Mouse (Mus musculus) liver, embryonic 16.5 days (tissue): ENCODE results near the gene Klf9. TPM values are rescaled to one million over a fixed set of nuclear protein-coding genes. Genes with fewer than 3 reads are reported as not detected.

Experiments
- ATAC-seq: fragments of 200-750 bp; cut with Nextera tagmentation; 2 replicates; pipeline ENCODE4 v1.8.0; 2017; ENCODE audit warnings: low read depth, mild to moderate bottlenecking, moderate number of reproducible peaks, moderate library complexity
- H3K27ac ChIP-seq: fragments of 300-500 bp; sonication (generic); 2 replicates; pipeline ENCODE4 v1.5.1; 2014; ENCODE audit warnings: mild to moderate bottlenecking, low read length
- H3K27me3 ChIP-seq: fragments of 300-500 bp; sonication (generic); 2 replicates; pipeline ENCODE4 v1.6.1; 2014; ENCODE audit warnings: low read depth, low read length, mixed read lengths; ENCODE audit not compliant: control insufficient read depth, insufficient read depth
- H3K36me3 ChIP-seq: fragments of 300-500 bp; sonication (generic); 2 replicates; pipeline ENCODE4 v1.6.1; 2014; ENCODE audit warnings: mild to moderate bottlenecking; ENCODE audit not compliant: control insufficient read depth, insufficient read depth
- H3K4me1 ChIP-seq: fragments of 300-500 bp; sonication (generic); 2 replicates; pipeline ENCODE4 v1.6.1; 2014; ENCODE audit warnings: low read depth, low read length, mixed read lengths; ENCODE audit not compliant: control insufficient read depth
- H3K4me2 ChIP-seq: fragments of 300-500 bp; sonication (generic); 2 replicates; pipeline ENCODE4 v1.6.1; 2014; ENCODE audit warnings: low read depth, low read length, mixed read lengths
- H3K4me3 ChIP-seq: fragments of 300-500 bp; sonication (generic); 2 replicates; pipeline ENCODE4 v1.5.1; 2014; ENCODE audit warnings: low read depth, mild to moderate bottlenecking, low read length
- H3K9ac ChIP-seq: fragments of 300-500 bp; sonication (generic); 2 replicates; pipeline ENCODE4 v1.6.1; 2014; ENCODE audit warnings: low read depth, low read length
- H3K9me3 ChIP-seq: fragments of 300-500 bp; sonication (generic); replicated peaks from 2 replicates; pipeline ENCODE4 v1.6.1; 2016; ENCODE audit warnings: low read length; ENCODE audit not compliant: control insufficient read depth
- WGBS: fragments of 180-500 bp; shearing (Covaris S2); extraction: QIAGEN DNeasy Blood & Tissue Kit; methylation state at CpG from one replicate; pipeline ENCODE4 v1.1.7; 2014; ENCODE audit not compliant: insufficient replicate concordance; 5-methylcytosine and 5-hydroxymethylcytosine counted together
- polyA plus RNA-seq: library from polyadenylated mRNA; unstranded; fragments of >200 nt; fragmentation: Nextera tagmentation; extraction: Ambion mirVana; gene quantifications from 2 replicates; pipeline ENCODE4 v1.2.1, GENCODE M21; 2015

Gene Klf9
- 0.82 and 0.90 TPM in 2 replicates for polyA plus RNA-seq

- peak within 1 kb of the TSS; percentile 71 for H3K4me3 ChIP-seq
- H3K27me3 ChIP-seq = peaks cover 23% of the 10 kb centered on the region
- peak within 1 kb of the TSS; percentile 98 for H3K4me2 ChIP-seq
- peak within 1 kb of the TSS; percentile 85 for H3K27ac ChIP-seq
- no peaks in the 10 kb centered on the region for H3K36me3 ChIP-seq
- peaks cover 31% of the 10 kb centered on the region for H3K4me1 ChIP-seq
- WGBS = under 1% methylated on average over 52 of the region's 52 CpGs
- no peaks in the 10 kb centered on the region for H3K9me3 ChIP-seq
- ATAC-seq = peak; percentile 85
- H3K9ac ChIP-seq = peak within 1 kb of the TSS; percentile 72
Observed at GRCm38 (mm10) chr19:23140689-23141317, at the start of gene Klf9. Gene Klf9 (plus strand): TSS chr19:23141226.

- H3K4me3 ChIP-seq = no peak overlapping the region
- no peak overlapping the region for H3K4me2 ChIP-seq
- H3K4me1 ChIP-seq = no peaks in the 10 kb centered on the region
- no peaks in the 10 kb centered on the region for H3K9me3 ChIP-seq
- ATAC-seq = no peak
- H3K27ac ChIP-seq = no peak overlapping the region
- WGBS = 66% methylated on average over 4 of the region's 4 CpGs
- no peaks in the 10 kb centered on the region for H3K36me3 ChIP-seq
- H3K9ac ChIP-seq = no peak overlapping the region
- no peaks in the 10 kb centered on the region for H3K27me3 ChIP-seq
Observed at GRCm38 (mm10) chr19:23091586-23091985, 49.4 kb upstream of the Klf9 start.

GRCm38 (mm10) chr19:23093548-23093947 is 47.5 kb upstream of the Klf9 start:
- H3K4me1 ChIP-seq = no peaks in the 10 kb centered on the region
- no peak for ATAC-seq
- no peak overlapping the region for H3K4me2 ChIP-seq
- H3K9me3 ChIP-seq = no peaks in the 10 kb centered on the region
- no peak overlapping the region for H3K4me3 ChIP-seq
- 66% methylated on average over 5 of the region's 5 CpGs for WGBS
- no peak overlapping the region for H3K27ac ChIP-seq
- no peaks in the 10 kb centered on the region for H3K27me3 ChIP-seq
- H3K9ac ChIP-seq = no peak overlapping the region
- no peaks in the 10 kb centered on the region for H3K36me3 ChIP-seq

- Histone ChIP-seq H3K4me2 (no peak overlapping the region), H3K4me3 (no peak overlapping the region), H3K27me3 (no peaks in the 10 kb centered on the region), H3K4me1 (no peaks in the 10 kb centered on the region), H3K9ac (no peak overlapping the region), H3K27ac (no peak overlapping the region), H3K36me3 (no peaks in the 10 kb centered on the region), H3K9me3 (no peaks in the 10 kb centered on the region)
- WGBS = 53% methylated on average over 3 of the region's 3 CpGs
- ATAC-seq = no peak
Observed at GRCm38 (mm10) chr19:23094906-23095305, 46.1 kb upstream of the Klf9 start.

- H3K4me1 ChIP-seq = no peaks in the 10 kb centered on the region
- no peak for ATAC-seq
- no peak overlapping the region for H3K9ac ChIP-seq
- H3K27ac ChIP-seq = no peak overlapping the region
- H3K9me3 ChIP-seq = no peaks in the 10 kb centered on the region
- no peak overlapping the region for H3K4me2 ChIP-seq
- H3K36me3 ChIP-seq = no peaks in the 10 kb centered on the region
- H3K4me3 ChIP-seq = no peak overlapping the region
- WGBS = 72% methylated on average over 5 of the region's 5 CpGs
- H3K27me3 ChIP-seq = no peaks in the 10 kb centered on the region
Observed at GRCm38 (mm10) chr19:23106859-23107258, 34.2 kb upstream of the Klf9 start.

- H3K27me3 ChIP-seq = no peaks in the 10 kb centered on the region
- ATAC-seq = no peak
- H3K9ac ChIP-seq = no peak overlapping the region
- H3K4me2 ChIP-seq = no peak overlapping the region
- no peaks in the 10 kb centered on the region for H3K4me1 ChIP-seq
- H3K9me3 ChIP-seq = no peaks in the 10 kb centered on the region
- no peaks in the 10 kb centered on the region for H3K36me3 ChIP-seq
- 59% methylated on average over 2 of the region's 2 CpGs for WGBS
- no peak overlapping the region for H3K27ac ChIP-seq
- no peak overlapping the region for H3K4me3 ChIP-seq
Observed at GRCm38 (mm10) chr19:23107335-23107734, 33.7 kb upstream of the Klf9 start.

- H3K4me1 ChIP-seq = no peaks in the 10 kb centered on the region
- 32% methylated on average over 10 of the region's 10 CpGs for WGBS
- no peak for ATAC-seq
Observed at GRCm38 (mm10) chr19:23121875-23122274, 19.2 kb upstream of the Klf9 start.

GRCm38 (mm10) chr19:23124023-23124550 is 16.9 kb upstream of the Klf9 start:
- WGBS = 69% methylated on average over 7 of the region's 7 CpGs

More at GRCm38 (mm10) chr19:23121875-23122274, 19.2 kb upstream of the Klf9 start:
- Histone ChIP-seq H3K4me2 (no peak overlapping the region), H3K27me3 (no peaks in the 10 kb centered on the region), H3K9me3 (no peaks in the 10 kb centered on the region), H3K27ac (no peak overlapping the region), H3K36me3 (no peaks in the 10 kb centered on the region), H3K9ac (no peak overlapping the region), H3K4me3 (no peak overlapping the region)

More at GRCm38 (mm10) chr19:23124023-23124550, 16.9 kb upstream of the Klf9 start:
- Histone ChIP-seq H3K9me3 (no peaks in the 10 kb centered on the region), H3K27me3 (no peaks in the 10 kb centered on the region), H3K9ac (no peak overlapping the region), H3K27ac (no peak overlapping the region), H3K4me1 (no peaks in the 10 kb centered on the region), H3K36me3 (no peaks in the 10 kb centered on the region), H3K4me2 (no peak overlapping the region), H3K4me3 (no peak overlapping the region)
- ATAC-seq = no peak
